Mouse (Mus musculus) liver, embryonic 14.5 days (tissue): ENCODE results near the gene Fgfr2. TPM values are rescaled to one million over a fixed set of nuclear protein-coding genes. Genes with fewer than 3 reads are reported as not detected.

Source experiments
- ATAC-seq: fragments of 200-750 bp; cut with Nextera tagmentation; 2 replicates; pipeline ENCODE4 v1.8.0; 2017; ENCODE audit warnings: moderate number of reproducible peaks, mild to moderate bottlenecking, moderate library complexity; ENCODE audit not compliant: insufficient read depth
- DNase-seq, 3 experiments: peaks; one replicate each; pipeline ENCODE4 v3.0.0-alpha.2; 2012 to 2013; ENCODE audit warnings: low read depth in 3 of 3, low spot score in 3 of 3
- H3K27ac ChIP-seq: fragments of 300-500 bp; sonication (generic); 2 replicates; pipeline ENCODE4 v1.5.1; 2014; ENCODE audit warnings: moderate library complexity, mild to moderate bottlenecking, control low read depth, inconsistent platforms
- H3K27me3 ChIP-seq: fragments of 300-500 bp; sonication (generic); 2 replicates; pipeline ENCODE4 v1.6.1; 2014; ENCODE audit warnings: mild to moderate bottlenecking, low read length, moderate library complexity; ENCODE audit not compliant: control insufficient read depth, insufficient read depth
- H3K36me3 ChIP-seq: fragments of 300-500 bp; sonication (generic); replicated peaks from 2 replicates; pipeline ENCODE4 v1.6.1; 2014; ENCODE audit warnings: low read depth; ENCODE audit not compliant: control insufficient read depth, insufficient read depth
- H3K4me1 ChIP-seq, 2 experiments: fragments of 200-500 bp in 1 of 2; fragments of 300-500 bp in 1 of 2; sonication (generic) in 1 of 2; replicated peaks; 2 replicates each; pipeline ENCODE4 v1.6.1; 2012 to 2014; ENCODE audit warnings: antibody characterized with exemption in 1 of 2, inconsistent platforms in 1 of 2, low read length in 1 of 2; ENCODE audit not compliant: control insufficient read depth in 2 of 2, insufficient read depth in 2 of 2
- H3K4me2 ChIP-seq: fragments of 300-500 bp; sonication (generic); 2 replicates; pipeline ENCODE4 v1.6.1; 2014; ENCODE audit warnings: low read depth, mild to moderate bottlenecking, control low read depth, moderate library complexity
- H3K4me3 ChIP-seq, 2 experiments: fragments of 200-500 bp in 1 of 2; fragments of 300-500 bp in 1 of 2; sonication (generic) in 1 of 2; 2 replicates each; pipeline ENCODE4 v1.5.1; 2012 to 2014; ENCODE audit warnings: low read depth in 2 of 2, low read length in 2 of 2, mild to moderate bottlenecking in 2 of 2, control low read depth in 1 of 2, inconsistent platforms in 1 of 2, moderate library complexity in 1 of 2; ENCODE audit not compliant: insufficient read depth in 1 of 2
- H3K9ac ChIP-seq: fragments of 300-500 bp; sonication (generic); replicated peaks from 2 replicates; pipeline ENCODE4 v1.6.1; 2014; ENCODE audit warnings: mild to moderate bottlenecking, control low read depth, moderate library complexity
- H3K9me3 ChIP-seq: fragments of 300-500 bp; sonication (generic); 2 replicates; pipeline ENCODE4 v1.6.1; 2016; ENCODE audit warnings: low read length, mixed read lengths; ENCODE audit not compliant: control insufficient read depth
- CTCF ChIP-seq: IDR thresholded peaks from 2 replicates; pipeline ENCODE4 v1.5.1; 2016; ENCODE audit warnings: antibody characterized with exemption, low read depth, control low read depth
- EP300 ChIP-seq: IDR thresholded peaks from 2 replicates; pipeline ENCODE4 v1.6.1; 2016; ENCODE audit warnings: antibody characterized with exemption, low read depth
- WGBS: fragments of 180-500 bp; shearing (Covaris S2); extraction: QIAGEN DNeasy Blood & Tissue Kit; methylation state at CpG from one replicate; pipeline ENCODE4 v1.1.7; 2014; ENCODE audit not compliant: insufficient replicate concordance; 5-methylcytosine and 5-hydroxymethylcytosine counted together
- polyA plus RNA-seq, 2 experiments: library from polyadenylated mRNA; depleted of rRNA in 1 of 2; stranded (reverse) in 1 of 2; unstranded in 1 of 2; fragments of >200 nt; fragmentation: Nextera tagmentation in 1 of 2; extraction: Ambion mirVana in 1 of 2; gene quantifications; 2 replicates each; pipeline versions ENCODE4 v1.2.1 to v1.2.3; 2012 to 2014

Gene Fgfr2
- polyA plus RNA-seq, 2 experiments, result 7.9 to 8.8 TPM

- Histone ChIP-seq H3K4me2 (no peak overlapping the region), H3K4me1 (peaks cover 14 to 17% of the 10 kb centered on the region in 2 experiments), H3K4me3 (no peak overlapping the region), H3K9me3 (no peaks in the 10 kb centered on the region), H3K36me3 (no peaks in the 10 kb centered on the region; the same call in 1 of the 2 replicates), H3K9ac (no peak overlapping the region), H3K27me3 (no peaks in the 10 kb centered on the region), H3K27ac (no peak overlapping the region)
- 66% methylated on average over 3 of the region's 3 CpGs for WGBS
- ATAC-seq, result no peak
- no peak for DNase-seq
- TF ChIP-seq CTCF, result no peak
- TF ChIP-seq EP300, result no peak
These were observed 858.4 kb downstream of the Fgfr2 start for GRCm38 (mm10) chr7:132264763-132265162.

DNA sequence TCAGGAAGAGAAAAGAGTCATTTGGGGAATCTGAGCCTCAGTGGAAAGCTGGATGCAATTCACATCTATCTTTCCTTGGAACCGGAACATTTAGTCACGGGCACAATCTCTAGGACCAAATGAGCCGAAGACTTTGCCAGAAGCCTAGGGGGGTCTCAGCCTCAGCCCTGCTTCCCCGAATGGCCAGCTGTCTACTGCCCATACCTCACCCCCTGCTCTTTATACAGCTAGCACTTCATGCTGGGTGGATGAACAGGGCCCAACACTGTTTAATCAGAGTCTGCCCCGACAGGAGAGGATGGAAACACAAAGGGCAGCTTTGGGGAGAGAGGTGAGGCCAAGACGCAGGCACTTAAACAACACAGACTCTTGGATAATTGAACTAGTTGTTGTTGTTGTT is 860.0 kb downstream of the Fgfr2 start:
- Histone ChIP-seq H3K27ac (no peak overlapping the region; the same call in 1 of the 2 replicates), H3K9ac (no peak overlapping the region), H3K4me3 (no peak overlapping the region), H3K4me1 (peaks cover 14 to 23% of the 10 kb centered on the region in 2 experiments), H3K27me3 (no peaks in the 10 kb centered on the region), H3K4me2 (no peak overlapping the region; the same call in 1 of the 2 replicates), H3K9me3 (no peaks in the 10 kb centered on the region), H3K36me3 (no peaks in the 10 kb centered on the region; the same call in 1 of the 2 replicates)
- ATAC-seq (no peak), DNase-seq (no peak)
- no peak for TF ChIP-seq EP300
- TF ChIP-seq CTCF, result no peak
- WGBS, result 77% methylated on average over 6 of the region's 6 CpGs

- Histone ChIP-seq H3K4me3 (peak overlapping the region; percentile 10 to 45; a peak in 3 of 4 replicates), H3K9me3 (no peaks in the 10 kb centered on the region), H3K27me3 (no peaks in the 10 kb centered on the region), H3K9ac (peak overlapping the region; percentile 15; the same call in 1 of the 2 replicates), H3K4me2 (peak overlapping the region; percentile 64), H3K36me3 (no peaks in the 10 kb centered on the region; the same call in 1 of the 2 replicates), H3K4me1 (peaks cover 14 to 23% of the 10 kb centered on the region in 2 experiments), H3K27ac (peak overlapping the region; percentile 41)
- DNase-seq, result peak; percentile 42 to 54 (median 46)
- 0 out of 2 replicates have a peak, but pooled peaks have one; percentile 24 for TF ChIP-seq EP300
- TF ChIP-seq CTCF, result no peak
- ATAC-seq, result peak; percentile 74
- WGBS, result 27% methylated on average over 6 of the region's 6 CpGs
These were observed 860.5 kb downstream of the Fgfr2 start for GRCm38 (mm10) chr7:132262696-132263095.

DNA sequence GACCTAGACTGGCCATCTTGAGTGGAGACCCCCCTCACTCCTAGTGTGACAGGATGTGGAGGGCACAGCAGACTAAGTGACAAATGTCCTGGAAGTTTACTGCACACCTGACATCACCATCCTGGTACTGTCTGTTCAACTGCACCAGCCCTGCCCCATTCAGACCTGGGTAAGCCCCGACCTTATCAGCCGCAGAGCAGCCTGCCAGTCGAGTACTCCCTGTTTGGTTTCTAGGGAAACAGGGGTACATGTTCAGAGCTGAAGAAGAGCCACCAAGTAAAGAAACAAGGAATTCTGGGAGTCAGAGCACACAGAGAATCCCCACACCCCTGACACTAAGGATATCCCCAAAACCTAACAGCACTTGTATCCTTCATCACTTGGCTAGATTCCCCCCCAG is 861.3 kb downstream of the Fgfr2 start:
- H3K9ac ChIP-seq, result peak overlapping the region; percentile 51
- no peaks in the 10 kb centered on the region for H3K9me3 ChIP-seq
- H3K27me3 ChIP-seq, result no peaks in the 10 kb centered on the region
- peak; percentile 91 for ATAC-seq
- WGBS, result 6% methylated on average over 3 of the region's 3 CpGs
- TF ChIP-seq EP300 (peak; percentile 66), CTCF (no peak)
- H3K4me2 ChIP-seq, result peak overlapping the region; percentile 64
- peaks cover 14 to 23% of the 10 kb centered on the region in 2 experiments for H3K4me1 ChIP-seq
- no peaks in the 10 kb centered on the region; the same call in 1 of the 2 replicates for H3K36me3 ChIP-seq
- H3K4me3 ChIP-seq, result peak overlapping the region; percentile 29 to 41
- H3K27ac ChIP-seq, result peak overlapping the region; percentile 60
- peak; percentile 69 to 84 (median 70) for DNase-seq

- no peaks in the 10 kb centered on the region; the same call in 1 of the 2 replicates for H3K36me3 ChIP-seq
- no peak for DNase-seq
- TF ChIP-seq CTCF, result no peak
- no peak for TF ChIP-seq EP300
- peaks cover 14 to 23% of the 10 kb centered on the region in 2 experiments for H3K4me1 ChIP-seq
- ATAC-seq, result no peak
- no peak overlapping the region for H3K27ac ChIP-seq
- no peak overlapping the region for H3K9ac ChIP-seq
- 73% methylated on average over 5 of the region's 5 CpGs for WGBS
- H3K9me3 ChIP-seq, result no peaks in the 10 kb centered on the region
- H3K27me3 ChIP-seq, result no peaks in the 10 kb centered on the region
- peak overlapping the region; percentile 64; the same call in 1 of the 2 replicates for H3K4me2 ChIP-seq
- H3K4me3 ChIP-seq, result no peak overlapping the region
These were observed 862.5 kb downstream of the Fgfr2 start for GRCm38 (mm10) chr7:132260632-132261031.
